Mouse (Mus musculus): ENCODE measurements around the gene Cenpm. TPM values are rescaled to one million over a fixed set of nuclear protein-coding genes. Genes with fewer than 3 reads are reported as not detected.

The Cenpm gene
- polyA plus RNA-seq, 1 experiment from 2014 or later: 45.6 TPM

- 65% methylated on average over 14 of the region's 14 CpGs for WGBS
- H3K27me3 ChIP-seq: 0 out of 2 replicates have a peak, but pooled peaks cover 3% of the 10 kb centered on the region
- H3K4me3 ChIP-seq: no peak overlapping the region
- H3K27ac ChIP-seq (replicated peaks): no peak overlapping the region
- H3K9me3 ChIP-seq: no peaks in the 10 kb centered on the region
- no peak for ATAC-seq (replicated peaks)
- peaks cover 19% of the 10 kb centered on the region for H3K4me1 ChIP-seq
- no peaks in the 10 kb centered on the region for H3K36me3 ChIP-seq
- no peak overlapping the region for H3K9ac ChIP-seq (replicated peaks)
- no peak overlapping the region for H3K4me2 ChIP-seq (replicated peaks)
Observed at GRCm38 (mm10) chr15:82221104-82221860, 23.3 kb downstream of the Cenpm start.

- H3K27me3 ChIP-seq: peaks cover 11% of the 10 kb centered on the region
- H3K9me3 ChIP-seq: no peaks in the 10 kb centered on the region
- no peaks in the 10 kb centered on the region for H3K36me3 ChIP-seq
- H3K4me2 ChIP-seq (replicated peaks): no peak overlapping the region
- no peak for ATAC-seq (replicated peaks)
- H3K27ac ChIP-seq (replicated peaks): no peak overlapping the region
- WGBS: 42% methylated on average over 12 of the region's 12 CpGs
- H3K9ac ChIP-seq (replicated peaks): no peak overlapping the region
- no peak overlapping the region for H3K4me3 ChIP-seq
- peaks cover 31% of the 10 kb centered on the region for H3K4me1 ChIP-seq
Observed at GRCm38 (mm10) chr15:82220003-82220675, 24.4 kb downstream of the Cenpm start.

- Histone ChIP-seq H3K9me3 (no peaks in the 10 kb centered on the region), H3K4me1 (peaks cover 25% of the 10 kb centered on the region), H3K4me2 (replicated peaks) (no peak overlapping the region), H3K9ac (replicated peaks) (no peak overlapping the region), H3K27ac (replicated peaks) (no peak overlapping the region), H3K4me3 (no peak overlapping the region), H3K36me3 (no peaks in the 10 kb centered on the region), H3K27me3 (peaks cover 16% of the 10 kb centered on the region)
- no peak for ATAC-seq (replicated peaks)
- WGBS: 79% methylated on average over 26 of the region's 26 CpGs
Observed at GRCm38 (mm10) chr15:82218778-82219666, 25.5 kb downstream of the Cenpm start.

- H3K27me3 ChIP-seq: peaks cover 25% of the 10 kb centered on the region
- H3K36me3 ChIP-seq: no peaks in the 10 kb centered on the region
- H3K9me3 ChIP-seq: no peaks in the 10 kb centered on the region
- no peak overlapping the region for H3K9ac ChIP-seq (replicated peaks)
- H3K27ac ChIP-seq (replicated peaks): no peak overlapping the region
- no peak overlapping the region for H3K4me3 ChIP-seq
- WGBS: 40% methylated on average over 9 of the region's 9 CpGs
- peaks cover 20% of the 10 kb centered on the region for H3K4me1 ChIP-seq
- ATAC-seq (replicated peaks): no peak
- H3K4me2 ChIP-seq (replicated peaks): no peak overlapping the region
Observed at GRCm38 (mm10) chr15:82217980-82218379, 26.6 kb downstream of the Cenpm start.

GRCm38 (mm10) chr15:82217039-82217438, 27.5 kb downstream of the Cenpm start:
- Histone ChIP-seq H3K27ac (replicated peaks) (no peak overlapping the region), H3K4me3 (no peak overlapping the region), H3K36me3 (no peaks in the 10 kb centered on the region), H3K9me3 (no peaks in the 10 kb centered on the region), H3K4me2 (replicated peaks) (no peak overlapping the region), H3K4me1 (peaks cover 29% of the 10 kb centered on the region), H3K27me3 (peaks cover 34% of the 10 kb centered on the region), H3K9ac (replicated peaks) (no peak overlapping the region)
- peak; percentile 27 for ATAC-seq (replicated peaks)
- 19% methylated on average over 7 of the region's 7 CpGs for WGBS

GRCm38 (mm10) chr15:82216142-82216827, 28.3 kb downstream of the Cenpm start:
- Histone ChIP-seq H3K4me3 (no peak overlapping the region), H3K27me3 (peaks cover 41% of the 10 kb centered on the region), H3K36me3 (no peaks in the 10 kb centered on the region), H3K9me3 (no peaks in the 10 kb centered on the region), H3K4me1 (peaks cover 36% of the 10 kb centered on the region), H3K27ac (replicated peaks) (no peak overlapping the region), H3K4me2 (replicated peaks) (no peak overlapping the region), H3K9ac (replicated peaks) (no peak overlapping the region)
- ATAC-seq (replicated peaks): no peak
- 27% methylated on average over 20 of the region's 20 CpGs for whole genome bisulfite sequencing

- H3K9me3 ChIP-seq: no peaks in the 10 kb centered on the region
- H3K9ac ChIP-seq (replicated peaks): no peak overlapping the region
- no peaks in the 10 kb centered on the region for H3K36me3 ChIP-seq
- no peak overlapping the region for H3K4me2 ChIP-seq (replicated peaks)
- no peak overlapping the region for H3K27ac ChIP-seq (replicated peaks)
- ATAC-seq (replicated peaks): no peak
- peaks cover 49% of the 10 kb centered on the region for H3K27me3 ChIP-seq
- WGBS: 34% methylated on average over 11 of the region's 11 CpGs
- no peak overlapping the region for H3K4me3 ChIP-seq
- H3K4me1 ChIP-seq: peaks cover 37% of the 10 kb centered on the region
Observed at GRCm38 (mm10) chr15:82215332-82216046, 29.1 kb downstream of the Cenpm start.

- 14% methylated on average over 4 of the region's 4 CpGs for WGBS
- ATAC-seq (replicated peaks): no peak
- H3K36me3 ChIP-seq: no peaks in the 10 kb centered on the region
- H3K27ac ChIP-seq (replicated peaks): no peak overlapping the region
- peaks cover 63% of the 10 kb centered on the region for H3K27me3 ChIP-seq
- no peak overlapping the region for H3K4me2 ChIP-seq (replicated peaks)
- no peak overlapping the region for H3K4me3 ChIP-seq
- no peak overlapping the region for H3K9ac ChIP-seq (replicated peaks)
- H3K9me3 ChIP-seq: no peaks in the 10 kb centered on the region
- H3K4me1 ChIP-seq: peaks cover 37% of the 10 kb centered on the region
Observed at GRCm38 (mm10) chr15:82213222-82213621, 31.3 kb downstream of the Cenpm start.

GRCm38 (mm10) chr15:82212752-82213063, 31.8 kb downstream of the Cenpm start, which contains the start of gene Shisa8:
Gene Shisa8, minus strand, starts transcription at chr15:82212815.
- 0% methylated on average over 22 of the region's 34 CpGs for WGBS
- peak within 1 kb of the TSS; percentile 2; the same call in 1 of the 2 replicates for H3K9ac ChIP-seq (replicated peaks)
- ATAC-seq (replicated peaks): no peak
- H3K4me3 ChIP-seq: peak within 1 kb of the TSS; percentile 45
- peak within 1 kb of the TSS; percentile 62 for H3K4me2 ChIP-seq (replicated peaks)
- H3K27ac ChIP-seq (replicated peaks): no peak within 1 kb of the TSS
- no peaks in the 10 kb centered on the region for H3K9me3 ChIP-seq
- H3K36me3 ChIP-seq: no peaks in the 10 kb centered on the region
- peaks cover 68% of the 10 kb centered on the region for H3K27me3 ChIP-seq
- peaks cover 38% of the 10 kb centered on the region for H3K4me1 ChIP-seq

GRCm38 (mm10) chr15:82211911-82212751, 32.4 kb downstream of the Cenpm start:
- ATAC-seq (replicated peaks): peak; percentile 27
- peak overlapping the region; percentile 2; the same call in 1 of the 2 replicates for H3K9ac ChIP-seq (replicated peaks)
- no peak overlapping the region for H3K27ac ChIP-seq (replicated peaks)
- H3K36me3 ChIP-seq: no peaks in the 10 kb centered on the region
- peak overlapping the region; percentile 45 for H3K4me3 ChIP-seq
- H3K4me2 ChIP-seq (replicated peaks): peak overlapping the region; percentile 62
- H3K9me3 ChIP-seq: no peaks in the 10 kb centered on the region
- 1% methylated on average over 111 of the region's 112 CpGs for WGBS
- H3K27me3 ChIP-seq: peaks cover 72% of the 10 kb centered on the region
- H3K4me1 ChIP-seq: peaks cover 42% of the 10 kb centered on the region
